Mouse (Mus musculus) kidney, embryonic 15.5 days (tissue): ENCODE data around the gene Pnpo. TPM values are rescaled to one million over a fixed set of nuclear protein-coding genes. Genes with fewer than 3 reads are reported as not detected.

Experiments used
- ATAC-seq: fragments of 200-750 bp; cut with Nextera tagmentation; replicated peaks from 2 replicates; pipeline ENCODE4 v1.8.0; 2017; ENCODE audit warnings: moderate TSS enrichment; ENCODE audit not compliant: low FRiP score
- H3K27ac ChIP-seq: fragments of 300-500 bp; sonication (generic); 2 replicates; pipeline ENCODE4 v1.5.1; 2015; ENCODE audit warnings: mild to moderate bottlenecking, inconsistent platforms
- H3K27me3 ChIP-seq: fragments of 300-500 bp; sonication (generic); 2 replicates; pipeline ENCODE4 v1.6.1; 2015; ENCODE audit warnings: inconsistent platforms
- H3K36me3 ChIP-seq: fragments of 300-500 bp; sonication (generic); 2 replicates; pipeline ENCODE4 v1.6.1; 2015; ENCODE audit warnings: inconsistent platforms
- H3K4me1 ChIP-seq: fragments of 300-500 bp; sonication (generic); 2 replicates; pipeline ENCODE4 v1.6.1; 2015; ENCODE audit warnings: inconsistent platforms
- H3K4me2 ChIP-seq: fragments of 300-500 bp; sonication (generic); 2 replicates; pipeline ENCODE4 v1.6.1; 2015; ENCODE audit warnings: moderate library complexity, mild to moderate bottlenecking, inconsistent platforms
- H3K4me3 ChIP-seq: fragments of 300-500 bp; sonication (generic); replicated peaks from 2 replicates; pipeline ENCODE4 v1.5.1; 2015; ENCODE audit warnings: mild to moderate bottlenecking, inconsistent platforms
- H3K9ac ChIP-seq: fragments of 300-500 bp; sonication (generic); 2 replicates; pipeline ENCODE4 v1.6.1; 2015; ENCODE audit warnings: mild to moderate bottlenecking, inconsistent platforms
- H3K9me3 ChIP-seq: fragments of 300-500 bp; sonication (generic); replicated peaks from 2 replicates; pipeline ENCODE4 v1.6.1; 2016; ENCODE audit warnings: inconsistent platforms
- WGBS: fragments of 180-500 bp; shearing (Covaris S2); methylation state at CpG from one replicate; pipeline ENCODE4 v1.1.7; 2015; ENCODE audit warnings: mixed read lengths; 5-methylcytosine and 5-hydroxymethylcytosine counted together
- polyA plus RNA-seq: library from polyadenylated mRNA; unstranded; fragments of >200 nt; fragmentation: Nextera tagmentation; extraction: Ambion mirVana; gene quantifications from 2 replicates; pipeline ENCODE4 v1.2.1, GENCODE M21; 2015

The Pnpo gene
- polyA plus RNA-seq, result 34.3 and 42.6 TPM in 2 replicates

GRCm38 (mm10) chr11:96943746-96944304 lies at the start of gene Pnpo:
Gene Pnpo (minus strand): TSS chr11:96943986.
- H3K9ac ChIP-seq, result peak within 1 kb of the TSS; percentile 59
- WGBS, result under 1% methylated on average over 29 of the region's 29 CpGs
- peak; percentile 96 for ATAC-seq
- peak within 1 kb of the TSS; percentile 97 for H3K4me2 ChIP-seq
- no peaks in the 10 kb centered on the region for H3K27me3 ChIP-seq
- H3K9me3 ChIP-seq, result no peaks in the 10 kb centered on the region
- peak within 1 kb of the TSS; percentile 64 for H3K27ac ChIP-seq
- H3K4me3 ChIP-seq, result peak within 1 kb of the TSS; percentile 66
- no peaks in the 10 kb centered on the region for H3K36me3 ChIP-seq
- H3K4me1 ChIP-seq, result peaks cover 20% of the 10 kb centered on the region

GRCm38 (mm10) chr11:96992722-96993311 lies 49.0 kb upstream of the Pnpo start:
- H3K9me3 ChIP-seq, result no peaks in the 10 kb centered on the region
- peak; percentile 74 for ATAC-seq
- H3K36me3 ChIP-seq, result no peaks in the 10 kb centered on the region
- H3K27me3 ChIP-seq, result peaks cover 54% of the 10 kb centered on the region
- H3K4me2 ChIP-seq, result no peak overlapping the region
- H3K4me3 ChIP-seq, result no peak overlapping the region
- H3K4me1 ChIP-seq, result peaks cover 62% of the 10 kb centered on the region
- peak overlapping the region; percentile 78 for H3K27ac ChIP-seq
- no peak overlapping the region for H3K9ac ChIP-seq
- 20% methylated on average over 8 of the region's 8 CpGs for WGBS

- H3K4me1 ChIP-seq, result peaks cover 61% of the 10 kb centered on the region
- no peak overlapping the region for H3K9ac ChIP-seq
- no peak overlapping the region for H3K4me3 ChIP-seq
- peaks cover 47% of the 10 kb centered on the region for H3K27me3 ChIP-seq
- H3K27ac ChIP-seq, result no peak overlapping the region
- no peak overlapping the region for H3K4me2 ChIP-seq
- H3K36me3 ChIP-seq, result no peaks in the 10 kb centered on the region
- WGBS, result 80% methylated on average over 5 of the region's 5 CpGs
- ATAC-seq, result no peak
- H3K9me3 ChIP-seq, result no peaks in the 10 kb centered on the region
Observed at GRCm38 (mm10) chr11:96991501-96991900, 47.7 kb upstream of the Pnpo start.

GRCm38 (mm10) chr11:96987873-96988655 lies 44.3 kb upstream of the Pnpo start:
- Histone ChIP-seq H3K27me3 (peaks cover 50% of the 10 kb centered on the region), H3K4me1 (peaks cover 45% of the 10 kb centered on the region), H3K9me3 (no peaks in the 10 kb centered on the region), H3K4me2 (peak overlapping the region; percentile 55), H3K9ac (no peak overlapping the region), H3K36me3 (no peaks in the 10 kb centered on the region), H3K27ac (no peak overlapping the region), H3K4me3 (peak overlapping the region; percentile 28)
- WGBS, result 6% methylated on average over 31 of the region's 31 CpGs
- no peak for ATAC-seq

GRCm38 (mm10) chr11:96986463-96986862 lies 42.7 kb upstream of the Pnpo start:
- Histone ChIP-seq H3K4me3 (no peak overlapping the region), H3K27ac (peak overlapping the region; percentile 19), H3K36me3 (no peaks in the 10 kb centered on the region), H3K9me3 (no peaks in the 10 kb centered on the region), H3K4me1 (peaks cover 39% of the 10 kb centered on the region), H3K9ac (no peak overlapping the region), H3K27me3 (peaks cover 45% of the 10 kb centered on the region), H3K4me2 (no peak overlapping the region)
- no peak for ATAC-seq
- whole genome bisulfite sequencing, result 8% methylated on average over 3 of the region's 3 CpGs

- Histone ChIP-seq H3K4me3 (no peak overlapping the region), H3K36me3 (no peaks in the 10 kb centered on the region), H3K27me3 (peaks cover 45% of the 10 kb centered on the region), H3K9me3 (no peaks in the 10 kb centered on the region), H3K4me1 (peaks cover 39% of the 10 kb centered on the region), H3K27ac (no peak overlapping the region), H3K9ac (no peak overlapping the region), H3K4me2 (no peak overlapping the region)
- 36% methylated on average over 4 of the region's 4 CpGs for WGBS
- ATAC-seq, result no peak
Observed at GRCm38 (mm10) chr11:96984903-96985302, 41.1 kb upstream of the Pnpo start.

GRCm38 (mm10) chr11:96982859-96983258 lies 39.1 kb upstream of the Pnpo start, which contains the start of gene Sp2:
Gene Sp2 (minus strand): TSS chr11:96982959.
- peak within 1 kb of the TSS; percentile 37; the same call in 1 of the 2 replicates for H3K4me2 ChIP-seq
- H3K27ac ChIP-seq, result no peak within 1 kb of the TSS
- no peak for ATAC-seq
- no peak within 1 kb of the TSS for H3K4me3 ChIP-seq
- WGBS, result 51% methylated on average over 7 of the region's 7 CpGs
- H3K4me1 ChIP-seq, result peaks cover 36% of the 10 kb centered on the region
- H3K9me3 ChIP-seq, result no peaks in the 10 kb centered on the region
- H3K36me3 ChIP-seq, result no peaks in the 10 kb centered on the region
- peaks cover 33% of the 10 kb centered on the region for H3K27me3 ChIP-seq
- H3K9ac ChIP-seq, result no peak within 1 kb of the TSS

GRCm38 (mm10) chr11:96982355-96982754 lies 38.6 kb upstream of the Pnpo start:
- H3K4me1 ChIP-seq, result peaks cover 31% of the 10 kb centered on the region

GRCm38 (mm10) chr11:96981461-96981860 lies 37.7 kb upstream of the Pnpo start:
- H3K4me2 ChIP-seq, result no peak overlapping the region
- no peaks in the 10 kb centered on the region for H3K9me3 ChIP-seq
- H3K27ac ChIP-seq, result no peak overlapping the region
- H3K36me3 ChIP-seq, result no peaks in the 10 kb centered on the region
- no peak for ATAC-seq
- peaks cover 27% of the 10 kb centered on the region for H3K27me3 ChIP-seq
- no peak overlapping the region for H3K9ac ChIP-seq
- 69% methylated on average over 15 of the region's 15 CpGs for WGBS
- H3K4me1 ChIP-seq, result peaks cover 28% of the 10 kb centered on the region
- no peak overlapping the region for H3K4me3 ChIP-seq

More at GRCm38 (mm10) chr11:96982355-96982754, 38.6 kb upstream of the Pnpo start:
- 2% methylated on average over 7 of the region's 7 CpGs for WGBS
- H3K4me3 ChIP-seq, result no peak overlapping the region
- peaks cover 28% of the 10 kb centered on the region for H3K27me3 ChIP-seq
- H3K9ac ChIP-seq, result no peak overlapping the region
- peak overlapping the region; percentile 37; the same call in 1 of the 2 replicates for H3K4me2 ChIP-seq
- no peak for ATAC-seq
- no peaks in the 10 kb centered on the region for H3K36me3 ChIP-seq
- no peaks in the 10 kb centered on the region for H3K9me3 ChIP-seq
- H3K27ac ChIP-seq, result no peak overlapping the region

- WGBS, result 80% methylated on average over 5 of the region's 5 CpGs
- ATAC-seq, result no peak
- no peak overlapping the region for H3K27ac ChIP-seq
Observed at GRCm38 (mm10) chr11:96980021-96980420, 36.2 kb upstream of the Pnpo start.

GRCm38 (mm10) chr11:96979329-96979728 lies 35.5 kb upstream of the Pnpo start:
- peaks cover 11% of the 10 kb centered on the region for H3K27me3 ChIP-seq
- H3K4me1 ChIP-seq, result peaks cover 34% of the 10 kb centered on the region
- H3K9me3 ChIP-seq, result no peaks in the 10 kb centered on the region
- no peaks in the 10 kb centered on the region for H3K36me3 ChIP-seq
- WGBS, result 80% methylated on average over 7 of the region's 7 CpGs
- H3K27ac ChIP-seq, result no peak overlapping the region
- no peak overlapping the region for H3K9ac ChIP-seq
- ATAC-seq, result no peak
- no peak overlapping the region for H3K4me3 ChIP-seq
- H3K4me2 ChIP-seq, result no peak overlapping the region

More at GRCm38 (mm10) chr11:96980021-96980420, 36.2 kb upstream of the Pnpo start:
- Histone ChIP-seq H3K4me1 (peaks cover 33% of the 10 kb centered on the region), H3K36me3 (no peaks in the 10 kb centered on the region), H3K4me3 (no peak overlapping the region), H3K9ac (no peak overlapping the region), H3K9me3 (no peaks in the 10 kb centered on the region), H3K27me3 (peaks cover 18% of the 10 kb centered on the region), H3K4me2 (no peak overlapping the region)
